Mouse (Mus musculus): ENCODE results near the gene Tubb1. TPM values are rescaled to one million over a fixed set of nuclear protein-coding genes. Genes with fewer than 3 reads are reported as not detected.

Tubb1 gene
- polyA plus RNA-seq, 1 experiment from 2014 or later = 11.0 TPM

- Histone ChIP-seq H3K4me1 (ENCODE audit: control insufficient read depth, insufficient read depth, low read length) (no peaks in the 10 kb centered on the region), H3K4me3 (ENCODE audit: low read depth, low read length) (no peak overlapping the region), H3K27me3 (ENCODE audit: control insufficient read depth, insufficient read depth, low read length) (no peaks in the 10 kb centered on the region; the same call in 1 of the 2 replicates), H3K9me3 (replicated peaks; ENCODE audit: control insufficient read depth, low read length) (no peaks in the 10 kb centered on the region), H3K9ac (ENCODE audit: low read depth, low read length) (no peak overlapping the region), H3K27ac (ENCODE audit: low read depth, low read length) (no peak overlapping the region), H3K4me2 (no peak overlapping the region), H3K36me3 (ENCODE audit: control insufficient read depth, insufficient read depth, low read length) (no peaks in the 10 kb centered on the region)
- WGBS (ENCODE audit: insufficient replicate concordance) = 86% methylated on average over 4 of the region's 4 CpGs
- ATAC-seq (replicated peaks; ENCODE audit: insufficient number of reproducible peaks, low FRiP score, low TSS enrichment) = no peak
These were observed 2.1 kb upstream of the Tubb1 start for GRCm38 (mm10) chr2:174448405-174448804.

- no peak overlapping the region for H3K4me3 ChIP-seq (ENCODE audit: low read depth, low read length)
- H3K9me3 ChIP-seq (replicated peaks; ENCODE audit: control insufficient read depth, low read length) = no peaks in the 10 kb centered on the region
- H3K27ac ChIP-seq (ENCODE audit: low read depth, low read length) = peak overlapping the region; percentile 30; the same call in 1 of the 2 replicates
- H3K4me2 ChIP-seq = peak overlapping the region; percentile 27; the same call in 1 of the 2 replicates
- no peaks in the 10 kb centered on the region for H3K27me3 ChIP-seq (ENCODE audit: control insufficient read depth, insufficient read depth, low read length)
- ATAC-seq (replicated peaks; ENCODE audit: insufficient number of reproducible peaks, low FRiP score, low TSS enrichment) = peak; percentile 77
- H3K9ac ChIP-seq (ENCODE audit: low read depth, low read length) = peak overlapping the region; percentile 24; the same call in 1 of the 2 replicates
- no peaks in the 10 kb centered on the region for H3K36me3 ChIP-seq (ENCODE audit: control insufficient read depth, insufficient read depth, low read length)
- no peaks in the 10 kb centered on the region for H3K4me1 ChIP-seq (ENCODE audit: control insufficient read depth, insufficient read depth, low read length)
- 55% methylated on average over 7 of the region's 7 CpGs for WGBS (ENCODE audit: insufficient replicate concordance)
These were observed 3.2 kb downstream of the Tubb1 start for GRCm38 (mm10) chr2:174453681-174454080.

- H3K4me3 ChIP-seq (ENCODE audit: low read depth, low read length) = no peak overlapping the region
- no peaks in the 10 kb centered on the region for H3K27me3 ChIP-seq (ENCODE audit: control insufficient read depth, insufficient read depth, low read length)
- no peak overlapping the region for H3K4me2 ChIP-seq
- no peak overlapping the region for H3K9ac ChIP-seq (ENCODE audit: low read depth, low read length)
- H3K9me3 ChIP-seq (replicated peaks; ENCODE audit: control insufficient read depth, low read length) = no peaks in the 10 kb centered on the region
- peaks cover 5% of the 10 kb centered on the region for H3K4me1 ChIP-seq (ENCODE audit: control insufficient read depth, insufficient read depth, low read length)
- ATAC-seq (replicated peaks; ENCODE audit: insufficient number of reproducible peaks, low FRiP score, low TSS enrichment) = no peak
- WGBS (ENCODE audit: insufficient replicate concordance) = 65% methylated on average over 2 of the region's 2 CpGs
- H3K27ac ChIP-seq (ENCODE audit: low read depth, low read length) = no peak overlapping the region
- peaks cover 16% of the 10 kb centered on the region for H3K36me3 ChIP-seq (ENCODE audit: control insufficient read depth, insufficient read depth, low read length)
These were observed 8.9 kb downstream of the Tubb1 start for GRCm38 (mm10) chr2:174459365-174459764.

GRCm38 (mm10) chr2:174463370-174463769 is 12.9 kb downstream of the Tubb1 start:
- Histone ChIP-seq H3K9me3 (replicated peaks; ENCODE audit: control insufficient read depth, low read length) (no peaks in the 10 kb centered on the region), H3K27me3 (ENCODE audit: control insufficient read depth, insufficient read depth, low read length) (no peaks in the 10 kb centered on the region), H3K4me2 (peak overlapping the region; percentile 99), H3K27ac (ENCODE audit: low read depth, low read length) (peak overlapping the region; percentile 78), H3K36me3 (ENCODE audit: control insufficient read depth, insufficient read depth, low read length) (peaks cover 21% of the 10 kb centered on the region), H3K9ac (ENCODE audit: low read depth, low read length) (peak overlapping the region; percentile 88), H3K4me1 (ENCODE audit: control insufficient read depth, insufficient read depth, low read length) (peaks cover 5% of the 10 kb centered on the region), H3K4me3 (ENCODE audit: low read depth, low read length) (peak overlapping the region; percentile 77)
- 34% methylated on average over 10 of the region's 10 CpGs for WGBS (ENCODE audit: insufficient replicate concordance)
- peak; percentile 23 for ATAC-seq (replicated peaks; ENCODE audit: insufficient number of reproducible peaks, low FRiP score, low TSS enrichment)

GRCm38 (mm10) chr2:174463789-174464523 is 13.5 kb downstream of the Tubb1 start, which contains the start of gene Atp5e:
TSS of gene Atp5e (minus strand) at chr2:174464105.
- Histone ChIP-seq H3K4me1 (ENCODE audit: control insufficient read depth, insufficient read depth, low read length) (peaks cover 5% of the 10 kb centered on the region), H3K36me3 (ENCODE audit: control insufficient read depth, insufficient read depth, low read length) (peaks cover 21% of the 10 kb centered on the region), H3K4me3 (ENCODE audit: low read depth, low read length) (peak within 1 kb of the TSS; percentile 77), H3K27me3 (ENCODE audit: control insufficient read depth, insufficient read depth, low read length) (no peaks in the 10 kb centered on the region), H3K27ac (ENCODE audit: low read depth, low read length) (peak within 1 kb of the TSS; percentile 78), H3K9ac (ENCODE audit: low read depth, low read length) (peak within 1 kb of the TSS; percentile 88), H3K4me2 (peak within 1 kb of the TSS; percentile 99), H3K9me3 (replicated peaks; ENCODE audit: control insufficient read depth, low read length) (no peaks in the 10 kb centered on the region)
- WGBS (ENCODE audit: insufficient replicate concordance) = 2% methylated on average over 48 of the region's 48 CpGs
- ATAC-seq (replicated peaks; ENCODE audit: insufficient number of reproducible peaks, low FRiP score, low TSS enrichment) = peak; percentile 100

GRCm38 (mm10) chr2:174470333-174470732 is 19.8 kb downstream of the Tubb1 start:
- WGBS (ENCODE audit: insufficient replicate concordance) = 77% methylated on average over 4 of the region's 4 CpGs
- H3K4me1 ChIP-seq (ENCODE audit: control insufficient read depth, insufficient read depth, low read length) = peaks cover 19% of the 10 kb centered on the region
- H3K36me3 ChIP-seq (ENCODE audit: control insufficient read depth, insufficient read depth, low read length) = peaks cover 5% of the 10 kb centered on the region; the same call in 1 of the 2 replicates
- no peak overlapping the region for H3K9ac ChIP-seq (ENCODE audit: low read depth, low read length)
- no peaks in the 10 kb centered on the region for H3K27me3 ChIP-seq (ENCODE audit: control insufficient read depth, insufficient read depth, low read length)
- ATAC-seq (replicated peaks; ENCODE audit: insufficient number of reproducible peaks, low FRiP score, low TSS enrichment) = no peak
- no peak overlapping the region for H3K4me3 ChIP-seq (ENCODE audit: low read depth, low read length)
- H3K4me2 ChIP-seq = no peak overlapping the region
- no peak overlapping the region for H3K27ac ChIP-seq (ENCODE audit: low read depth, low read length)
- no peaks in the 10 kb centered on the region for H3K9me3 ChIP-seq (replicated peaks; ENCODE audit: control insufficient read depth, low read length)

GRCm38 (mm10) chr2:174470786-174471405 is 20.4 kb downstream of the Tubb1 start:
- no peak for ATAC-seq (replicated peaks; ENCODE audit: insufficient number of reproducible peaks, low FRiP score, low TSS enrichment)
- Histone ChIP-seq H3K4me2 (no peak overlapping the region), H3K4me3 (ENCODE audit: low read depth, low read length) (no peak overlapping the region), H3K9me3 (replicated peaks; ENCODE audit: control insufficient read depth, low read length) (no peaks in the 10 kb centered on the region), H3K27me3 (ENCODE audit: control insufficient read depth, insufficient read depth, low read length) (no peaks in the 10 kb centered on the region), H3K36me3 (ENCODE audit: control insufficient read depth, insufficient read depth, low read length) (peaks cover 5% of the 10 kb centered on the region; the same call in 1 of the 2 replicates), H3K9ac (ENCODE audit: low read depth, low read length) (no peak overlapping the region), H3K27ac (ENCODE audit: low read depth, low read length) (no peak overlapping the region), H3K4me1 (ENCODE audit: control insufficient read depth, insufficient read depth, low read length) (peaks cover 19% of the 10 kb centered on the region)
- WGBS (ENCODE audit: insufficient replicate concordance) = 81% methylated on average over 7 of the region's 7 CpGs

GRCm38 (mm10) chr2:174472407-174472806 is 21.9 kb downstream of the Tubb1 start:
- H3K4me2 ChIP-seq = peak overlapping the region; percentile 88
- peak; percentile 32 for ATAC-seq (replicated peaks; ENCODE audit: insufficient number of reproducible peaks, low FRiP score, low TSS enrichment)
- H3K9ac ChIP-seq (ENCODE audit: low read depth, low read length) = peak overlapping the region; percentile 84
- no peaks in the 10 kb centered on the region for H3K36me3 ChIP-seq (ENCODE audit: control insufficient read depth, insufficient read depth, low read length)
- H3K9me3 ChIP-seq (replicated peaks; ENCODE audit: control insufficient read depth, low read length) = no peaks in the 10 kb centered on the region
- peaks cover 19% of the 10 kb centered on the region for H3K4me1 ChIP-seq (ENCODE audit: control insufficient read depth, insufficient read depth, low read length)
- H3K27ac ChIP-seq (ENCODE audit: low read depth, low read length) = peak overlapping the region; percentile 76
- no peaks in the 10 kb centered on the region for H3K27me3 ChIP-seq (ENCODE audit: control insufficient read depth, insufficient read depth, low read length)
- peak overlapping the region; percentile 67 for H3K4me3 ChIP-seq (ENCODE audit: low read depth, low read length)
- WGBS (ENCODE audit: insufficient replicate concordance) = 6% methylated on average over 30 of the region's 30 CpGs
